Mouse (Mus musculus) MN1 (cell line): ENCODE data around the gene Abcc8.
A peak's percentile ranks its signal among the peaks of the same experiment; 100 is the strongest.

ENCODE experiments used
- DNase-seq: peaks from one replicate; pipeline ENCODE4 v3.0.0-alpha.2; 2016; ENCODE audit warnings: low spot score

Gene Abcc8

DNA sequence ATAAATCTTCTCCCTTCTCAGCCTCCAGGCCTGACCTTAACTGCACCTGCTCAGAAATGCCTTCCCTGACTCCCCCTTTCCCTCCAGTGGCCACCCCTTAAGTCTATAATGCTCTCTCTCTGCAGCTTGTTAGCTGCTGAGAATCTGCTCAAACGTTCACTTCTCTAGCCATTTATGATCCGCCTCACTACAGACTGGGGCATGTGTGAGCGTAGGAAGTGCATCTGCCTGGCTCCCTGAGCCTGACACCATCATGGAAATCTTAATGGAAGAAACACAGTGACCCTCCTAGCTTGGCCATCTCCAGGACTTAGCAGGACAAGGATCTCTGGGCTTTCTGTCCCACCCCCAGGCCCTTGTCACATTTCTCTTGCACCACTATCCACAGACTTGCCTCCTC is 69.8 kb downstream of the Abcc8 start:
- DNase-seq, result no peak

DNA sequence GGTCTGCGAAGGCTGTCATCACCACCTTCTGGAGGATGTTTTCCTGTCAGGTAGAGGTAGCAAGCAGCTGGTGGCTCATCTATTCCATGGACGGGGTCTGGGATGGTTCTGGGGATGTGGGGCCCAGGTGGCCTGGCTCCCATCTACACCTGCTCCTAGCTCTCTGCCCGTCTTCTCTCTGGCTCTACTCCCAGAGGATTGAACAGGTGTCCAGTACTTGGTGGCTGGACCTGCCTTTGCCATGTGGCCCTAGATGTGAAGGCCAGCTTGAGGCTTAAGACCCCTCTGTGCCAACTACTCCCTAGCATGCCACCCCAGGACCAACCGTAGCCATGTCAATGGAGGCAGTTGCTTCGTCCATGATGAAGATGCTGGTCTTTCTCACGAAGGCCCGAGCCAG is 74.3 kb downstream of the Abcc8 start:
- DNase-seq, result no peak

DNA sequence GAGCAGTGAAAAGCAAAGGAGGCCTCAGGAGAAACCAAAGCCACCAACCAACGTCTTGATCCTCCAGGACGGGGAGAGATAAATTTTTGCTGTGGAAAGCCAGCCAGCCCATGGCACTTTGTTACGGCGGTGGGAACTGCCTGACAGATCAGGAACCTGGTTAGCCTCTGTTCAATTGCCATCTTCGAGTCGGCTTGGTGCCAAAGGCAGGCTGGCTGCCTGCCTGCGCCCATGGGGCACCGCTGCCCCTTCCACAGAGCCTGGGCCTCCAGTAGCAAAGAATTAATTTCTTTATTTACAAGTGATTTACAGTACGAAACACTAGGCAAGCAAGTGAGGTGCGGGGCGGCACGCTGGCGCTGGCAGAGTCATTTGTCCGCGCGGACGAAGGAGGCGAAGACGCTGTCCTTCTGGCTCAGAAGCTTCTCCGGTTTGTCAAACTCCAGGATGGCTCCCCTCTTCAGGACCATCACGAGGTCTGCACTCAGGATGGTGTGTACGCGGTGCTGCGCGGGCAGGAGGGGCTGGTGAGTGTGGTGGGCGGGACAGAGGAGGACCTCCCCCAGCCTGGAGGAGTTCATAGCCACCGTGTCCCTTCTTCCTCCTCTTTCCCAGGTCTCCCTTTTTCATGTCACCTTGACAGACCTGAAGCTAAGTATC is 75.4 kb downstream of the Abcc8 start:
- peak; percentile 30 for DNase-seq

DNA sequence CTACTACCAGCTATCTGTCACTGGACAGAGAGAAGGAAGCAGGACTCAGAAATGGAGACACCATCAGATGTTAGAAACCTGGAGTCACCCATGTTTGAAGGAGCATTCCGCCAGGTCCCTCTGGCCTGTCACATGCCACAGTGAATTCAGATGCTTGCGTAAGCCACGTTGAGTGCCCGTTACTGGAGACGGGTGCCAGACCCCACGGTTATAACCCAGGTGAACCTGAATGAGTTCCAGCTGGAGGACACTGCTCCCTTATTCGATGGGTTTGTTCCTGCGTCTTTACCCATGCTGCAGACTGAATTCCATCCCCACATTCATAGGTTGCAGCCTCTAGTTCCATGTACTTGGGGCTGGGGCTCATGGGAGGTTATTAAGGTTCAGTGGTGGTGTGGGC is 76.1 kb downstream of the Abcc8 start:
- no peak for DNase-seq

DNA sequence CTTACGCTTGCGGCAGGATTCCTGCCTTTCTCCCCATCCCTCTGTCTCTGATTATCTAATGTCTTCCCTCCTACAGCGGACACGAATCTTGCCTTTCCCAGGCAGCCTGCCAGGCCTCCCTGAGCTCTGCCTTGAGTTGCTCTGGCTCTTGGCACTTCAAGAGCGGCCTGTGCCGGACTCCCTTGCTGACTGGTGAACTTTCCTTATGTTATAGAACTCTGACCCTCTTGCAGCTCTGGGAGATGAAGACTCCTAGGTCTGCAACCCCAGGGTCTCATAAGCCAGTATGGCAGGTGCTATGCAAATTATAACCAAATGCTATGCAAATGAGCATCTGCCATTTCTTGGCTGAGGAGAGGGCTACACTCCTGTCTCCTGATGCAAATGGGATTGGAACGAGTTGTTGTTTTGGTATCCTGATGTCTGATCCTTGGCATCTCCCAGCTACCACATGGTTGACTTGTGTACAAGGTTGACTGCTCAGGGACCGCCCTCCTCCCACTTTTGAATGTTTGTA is 76.7 kb downstream of the Abcc8 start:
- DNase-seq, result no peak

DNA sequence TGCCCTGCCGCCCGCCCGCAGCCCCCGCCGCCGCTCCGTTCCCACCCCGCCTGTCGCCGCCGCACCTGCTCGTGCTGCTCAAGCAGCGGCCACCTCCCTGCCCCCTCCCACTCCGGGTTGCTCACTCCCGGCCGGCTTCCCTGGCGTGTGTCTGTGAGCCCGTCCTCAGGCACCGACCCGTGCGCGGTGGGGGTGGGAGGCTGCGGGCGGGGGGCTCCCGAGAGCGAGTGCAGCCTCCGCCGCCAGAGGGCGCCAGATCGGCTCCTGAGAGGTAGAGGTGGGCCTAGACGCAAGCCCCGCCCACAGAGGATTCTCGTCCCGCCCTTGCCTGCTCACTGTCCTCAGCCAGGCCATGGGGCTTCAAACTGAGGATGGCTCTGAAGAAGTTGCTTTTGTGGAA is 79.3 kb downstream of the Abcc8 start, which contains the start of gene Kcnj11:
TSS of gene Kcnj11 (minus strand) at position 202 of the 400 bp plus-strand sequence.
- peak; percentile 49 for DNase-seq

DNA sequence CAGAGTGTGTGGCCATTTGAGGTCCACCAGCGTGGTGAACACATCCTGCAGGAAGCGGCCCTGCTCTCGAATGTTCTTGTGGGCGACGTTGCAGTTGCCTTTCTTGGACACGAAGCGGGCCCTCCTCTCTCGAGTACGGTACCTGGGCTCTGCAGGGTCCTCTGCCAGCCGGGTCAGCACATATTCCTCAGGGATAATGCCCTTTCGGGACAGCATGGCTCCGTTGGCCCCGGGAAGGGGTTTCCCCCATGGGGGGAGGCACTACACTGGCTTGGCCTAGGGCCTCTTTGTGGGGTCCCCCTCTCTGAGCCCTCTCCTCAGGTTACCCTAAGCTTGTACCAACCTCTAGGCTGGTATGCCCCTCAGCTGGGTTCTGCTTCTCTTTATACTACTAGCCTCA is 80.2 kb downstream of the Abcc8 start:
- no peak for DNase-seq

DNA sequence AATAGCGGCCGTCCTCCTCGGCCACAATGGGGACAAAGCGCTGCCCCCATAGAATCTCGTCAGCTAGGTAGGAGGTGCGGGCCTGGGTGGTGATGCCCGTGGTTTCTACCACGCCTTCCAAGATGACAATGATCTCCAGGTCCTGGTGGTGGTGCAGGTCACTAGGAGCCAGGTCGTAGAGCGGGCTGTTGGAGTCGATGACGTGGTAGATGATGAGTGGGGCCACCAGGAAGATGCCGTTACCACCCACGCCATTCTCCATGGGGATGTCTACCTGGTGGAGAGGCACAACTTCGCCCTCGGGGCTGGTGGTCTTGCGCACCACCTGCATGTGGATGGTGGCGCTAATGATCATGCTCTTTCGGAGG is 80.9 kb downstream of the Abcc8 start:
- DNase-seq, result no peak

DNA sequence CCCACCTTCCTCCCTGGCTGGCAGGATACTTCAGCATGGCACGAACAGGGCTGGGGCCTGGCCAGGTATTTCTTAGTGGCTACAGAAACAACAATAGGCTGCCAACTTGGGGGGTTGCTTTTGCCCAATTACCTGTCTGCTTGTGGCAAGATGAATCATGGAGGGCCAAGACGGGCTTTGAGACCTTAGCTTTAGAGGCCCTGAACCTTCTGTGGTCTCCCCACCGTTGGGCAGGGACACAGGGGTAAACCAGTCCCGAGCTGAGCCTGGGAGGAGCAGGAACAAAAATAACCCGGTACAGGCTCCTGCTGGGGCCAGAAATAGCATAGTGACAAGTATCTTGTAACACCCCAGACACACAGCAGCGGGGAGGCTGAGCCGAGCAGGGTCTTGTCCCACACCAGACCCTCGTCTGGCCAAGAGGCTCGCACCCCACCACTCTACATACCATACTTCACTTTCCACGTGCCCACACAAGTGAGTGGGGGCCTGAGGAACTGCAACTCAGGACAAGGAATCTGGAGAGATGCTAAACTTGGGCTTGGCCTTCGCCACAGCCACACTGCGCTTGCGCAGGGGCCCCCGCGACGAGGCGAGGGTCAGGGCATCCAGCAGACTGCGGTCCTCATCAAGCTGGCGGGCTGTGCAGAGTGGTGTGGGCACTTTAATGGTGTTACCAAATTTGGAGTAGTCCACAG is 81.5 kb downstream of the Abcc8 start:
- no peak for DNase-seq

DNA sequence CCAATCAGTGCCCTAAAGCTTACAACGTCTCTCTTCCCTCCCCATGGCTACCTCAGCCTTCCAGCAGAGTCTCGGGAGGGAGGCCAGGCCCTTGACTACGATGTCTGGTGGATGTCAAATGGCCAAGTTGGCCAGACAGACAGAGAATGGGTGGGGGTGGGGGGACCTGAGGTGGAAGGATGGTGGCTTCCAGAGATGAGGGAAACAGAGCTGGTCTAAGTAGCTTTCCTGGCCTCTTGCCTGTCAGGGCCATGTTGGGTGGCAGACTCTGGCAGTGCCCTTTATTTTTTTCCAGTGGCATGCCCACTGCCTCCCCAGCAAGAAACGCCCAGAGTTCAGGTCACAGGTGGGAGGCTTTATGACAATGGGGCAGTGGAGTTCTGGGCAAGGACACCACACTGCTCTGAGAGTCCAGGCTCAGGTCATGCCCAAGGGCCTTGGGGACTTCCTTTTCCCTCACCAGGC is 82.5 kb downstream of the Abcc8 start:
- no peak for DNase-seq

DNA sequence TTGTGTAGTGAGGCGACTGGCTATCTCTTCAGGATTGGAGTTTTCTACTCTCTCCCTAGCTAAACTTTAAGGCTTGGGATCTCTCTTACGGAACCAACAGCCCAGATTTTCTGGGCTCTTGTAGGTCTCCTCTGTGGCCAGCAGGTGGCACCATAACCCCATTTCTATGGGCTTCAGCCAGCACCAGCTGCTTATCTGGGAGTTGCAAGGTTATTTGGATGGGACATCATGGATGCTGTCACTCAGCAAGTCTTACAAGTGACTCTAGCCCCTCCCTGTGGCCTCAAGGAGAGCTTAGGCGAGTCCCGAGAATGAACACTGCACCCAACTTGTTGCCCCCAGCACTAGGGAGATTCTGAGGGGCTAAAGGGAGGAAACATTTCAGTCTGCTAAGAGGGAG is 83.7 kb downstream of the Abcc8 start:
- peak; percentile 70 for DNase-seq

DNA sequence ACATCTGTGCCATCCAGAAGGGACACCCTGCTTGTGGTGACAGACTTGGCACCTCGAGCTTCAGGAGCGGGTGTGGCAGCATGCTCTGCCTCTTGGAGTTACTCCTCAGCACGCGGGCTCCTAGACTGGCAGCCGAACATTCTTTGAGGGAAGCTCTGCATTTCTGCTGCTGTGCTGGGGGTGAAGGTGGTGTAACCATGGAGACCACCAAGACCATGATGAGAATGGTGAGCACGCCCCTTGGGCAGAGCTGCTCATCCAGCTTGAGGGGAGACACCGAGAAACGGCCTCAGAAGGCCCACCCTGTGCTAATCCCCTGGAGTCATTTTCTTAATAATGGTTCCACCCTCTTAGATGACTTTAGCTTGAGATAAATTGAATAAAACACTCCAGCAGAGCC is 87.0 kb downstream of the Abcc8 start:
- no peak for DNase-seq

DNA sequence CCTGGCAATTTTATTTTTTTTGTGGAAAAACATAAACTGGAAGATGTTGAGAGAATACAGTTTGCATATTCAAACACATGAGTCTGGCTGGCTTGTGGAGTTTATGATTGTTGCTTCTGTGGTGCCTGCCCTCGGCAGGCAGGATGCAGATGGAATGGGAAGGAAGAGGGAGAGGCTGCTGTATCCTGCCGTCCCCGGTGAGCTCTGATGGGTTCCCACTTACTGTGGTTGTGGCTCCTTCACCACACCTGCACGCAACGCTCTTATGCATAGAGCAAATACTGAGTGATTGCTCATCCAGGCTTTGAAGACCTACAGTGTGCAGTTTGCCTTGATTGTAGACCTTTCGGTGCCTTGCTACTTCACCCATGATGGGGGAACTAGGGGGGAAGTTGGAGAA is 91.6 kb downstream of the Abcc8 start:
- no peak for DNase-seq

DNA sequence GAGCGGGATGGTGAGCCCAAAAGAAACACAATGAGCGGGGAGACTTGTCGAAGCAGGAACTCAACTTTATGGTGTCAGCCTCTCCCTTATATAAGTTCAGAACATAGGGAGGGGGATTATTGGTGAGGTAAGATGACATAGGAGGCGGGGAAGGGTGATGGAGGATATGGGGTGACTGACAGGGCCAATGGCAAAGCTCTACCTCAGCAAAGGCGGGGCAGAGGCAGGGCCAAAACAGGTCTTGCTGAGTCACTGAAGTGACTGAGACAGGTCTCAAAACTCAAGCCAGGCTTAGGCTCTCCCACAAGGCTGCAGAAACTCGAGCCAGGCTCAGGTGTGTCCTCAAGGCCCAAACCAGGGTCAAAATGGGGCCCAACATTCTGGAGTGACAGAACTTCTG is 93.5 kb downstream of the Abcc8 start:
- no peak for DNase-seq

DNA sequence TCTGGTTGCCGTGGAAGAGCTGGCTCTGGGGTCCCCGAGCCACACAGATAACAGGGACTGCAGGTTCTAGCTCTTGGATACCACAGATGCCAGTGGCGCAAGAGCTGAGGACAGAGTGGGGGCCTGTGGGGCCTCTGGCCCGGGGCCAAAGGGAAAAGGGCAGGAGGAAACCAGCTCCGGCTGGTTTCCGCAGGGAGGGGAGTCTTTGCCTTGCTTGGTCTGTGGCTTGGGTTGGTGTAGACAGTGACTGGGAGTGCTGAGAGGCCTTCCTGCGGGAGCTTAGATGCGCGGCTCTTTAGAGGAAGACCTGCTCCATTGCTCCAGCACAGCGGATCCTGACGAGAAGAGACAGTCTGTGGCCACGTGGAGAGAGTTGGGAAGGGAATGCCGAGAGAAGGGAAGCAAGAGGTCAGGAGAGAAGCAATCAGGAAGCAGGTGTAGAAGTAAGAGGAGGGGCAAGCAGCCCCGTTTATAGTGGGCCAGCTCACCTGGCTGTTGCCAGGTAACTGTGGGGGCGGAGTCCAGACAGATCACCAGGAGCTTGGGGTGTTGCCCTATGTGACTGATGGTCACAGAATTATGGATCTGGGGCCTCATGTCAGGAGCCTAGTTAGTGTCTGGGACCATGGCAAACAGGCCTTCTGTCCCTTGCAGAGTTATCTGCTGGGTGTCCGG is 94.9 kb downstream of the Abcc8 start:
- DNase-seq, result no peak

DNA sequence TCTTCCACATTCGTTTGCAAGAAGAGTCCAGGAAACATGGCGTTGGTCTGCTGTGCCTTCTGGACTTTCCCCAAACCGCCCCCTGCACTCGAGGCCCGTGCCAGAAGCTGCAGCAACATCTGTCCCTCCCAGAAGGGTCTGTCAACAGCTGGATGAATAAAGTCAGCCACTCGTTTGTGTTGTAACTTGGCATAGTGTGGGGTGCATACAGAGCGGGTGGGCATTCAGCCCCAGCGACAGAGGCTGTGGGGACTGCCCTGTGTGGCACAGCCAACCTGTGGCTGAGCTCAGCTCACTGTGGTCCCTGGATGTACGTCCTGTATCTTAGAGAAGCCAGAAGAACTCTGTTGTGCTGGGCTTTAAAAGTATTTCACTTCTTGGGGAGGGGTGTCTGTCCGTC is 95.8 kb downstream of the Abcc8 start:
- DNase-seq, result no peak

DNA sequence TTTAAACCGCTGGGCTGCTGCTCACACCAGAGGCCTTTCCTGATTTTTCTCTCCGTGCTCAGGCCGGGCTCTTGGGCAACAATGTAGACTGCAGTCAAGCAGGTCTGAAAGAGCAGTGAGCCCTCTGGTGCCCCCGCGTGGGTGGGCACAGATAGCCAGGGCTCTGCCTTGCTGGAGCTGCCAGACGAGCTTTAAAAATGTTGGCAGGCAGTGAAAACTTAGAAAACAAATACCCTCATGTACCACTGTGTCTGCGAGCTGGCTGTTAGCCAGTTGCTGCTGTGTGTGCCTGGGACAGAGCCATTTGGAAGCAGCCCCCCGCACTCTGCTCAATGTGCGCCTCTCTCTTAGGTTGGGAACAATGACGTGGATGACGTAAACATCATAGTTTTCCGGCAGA is 102.2 kb downstream of the Abcc8 start:
- DNase-seq, result no peak

DNA sequence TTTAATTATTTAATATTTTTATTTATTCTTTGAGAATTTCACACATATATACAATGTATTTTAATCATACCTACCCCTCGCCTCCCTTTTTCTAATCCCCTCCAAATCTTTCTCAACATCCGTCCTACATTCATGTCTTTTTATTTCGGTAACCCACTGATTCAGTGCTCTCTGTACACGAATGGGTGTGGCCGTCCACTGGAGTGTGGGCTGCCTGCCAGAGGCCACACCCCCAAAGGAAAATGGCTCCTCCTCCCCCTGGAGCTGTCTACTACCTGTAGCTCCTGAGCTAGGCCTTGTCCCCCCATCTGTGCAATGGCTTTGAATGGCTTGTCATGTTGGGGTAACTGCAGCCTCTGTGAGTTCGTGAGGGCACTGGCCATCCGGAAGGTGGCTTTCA is 103.0 kb downstream of the Abcc8 start:
- no peak for DNase-seq

DNA sequence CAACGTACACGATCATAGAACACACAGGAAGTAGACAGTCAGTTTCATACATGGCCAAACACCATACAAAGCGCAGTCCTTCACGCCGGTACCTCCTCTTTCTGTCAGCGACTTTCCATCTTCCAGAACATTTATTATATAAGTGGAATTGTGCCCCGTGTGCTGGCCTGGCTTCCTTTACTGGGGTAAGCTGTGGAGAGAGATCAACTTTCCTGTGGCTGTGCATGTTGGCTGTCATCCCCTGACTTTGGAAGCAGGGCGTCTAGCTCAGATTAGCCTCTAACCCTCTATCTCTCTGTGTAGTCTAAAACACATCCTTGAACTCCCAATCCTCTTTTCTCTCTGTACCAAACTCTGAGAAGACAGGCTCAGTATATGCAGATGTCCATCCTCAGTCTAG is 111.0 kb downstream of the Abcc8 start:
- DNase-seq, result no peak

DNA sequence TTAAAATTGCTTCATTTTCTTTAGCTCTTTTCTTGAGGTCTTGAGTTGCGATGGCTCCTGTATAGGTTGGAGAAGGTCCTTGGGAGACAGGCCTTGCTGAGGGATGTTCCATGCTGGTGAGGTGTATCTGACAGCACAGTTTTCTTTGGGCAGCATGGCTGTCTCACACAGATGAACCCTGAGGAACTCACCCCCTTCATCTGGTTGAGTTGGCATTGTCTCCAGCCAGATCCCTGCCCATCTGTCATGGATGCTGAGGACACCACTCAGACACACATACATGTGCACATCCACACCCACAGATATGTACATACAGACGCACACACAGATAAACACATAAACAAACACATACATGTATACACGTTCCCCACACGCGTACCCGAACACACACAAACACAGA is 116.5 kb downstream of the Abcc8 start:
- DNase-seq, result no peak

DNA sequence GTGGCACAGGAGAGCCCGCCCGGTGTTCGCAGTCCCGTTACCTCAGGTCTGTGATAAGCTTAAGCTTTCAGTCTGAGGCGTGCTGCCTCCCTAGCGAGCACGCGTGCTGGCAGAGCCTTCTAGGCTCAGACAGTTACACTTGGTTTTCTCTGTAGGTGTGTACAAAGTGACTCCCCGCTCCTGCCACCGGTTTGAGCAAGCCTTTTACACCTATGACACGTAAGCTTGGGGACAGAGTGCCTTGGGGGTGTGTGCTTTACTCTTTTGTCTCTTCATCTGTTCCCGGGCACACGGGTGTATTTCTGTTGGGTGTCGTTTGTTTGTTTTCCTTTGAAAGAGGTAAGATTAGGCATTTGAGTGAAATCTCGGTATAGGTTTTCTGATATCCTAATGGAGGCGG is 118.2 kb downstream of the Abcc8 start:
- DNase-seq, result no peak

DNA sequence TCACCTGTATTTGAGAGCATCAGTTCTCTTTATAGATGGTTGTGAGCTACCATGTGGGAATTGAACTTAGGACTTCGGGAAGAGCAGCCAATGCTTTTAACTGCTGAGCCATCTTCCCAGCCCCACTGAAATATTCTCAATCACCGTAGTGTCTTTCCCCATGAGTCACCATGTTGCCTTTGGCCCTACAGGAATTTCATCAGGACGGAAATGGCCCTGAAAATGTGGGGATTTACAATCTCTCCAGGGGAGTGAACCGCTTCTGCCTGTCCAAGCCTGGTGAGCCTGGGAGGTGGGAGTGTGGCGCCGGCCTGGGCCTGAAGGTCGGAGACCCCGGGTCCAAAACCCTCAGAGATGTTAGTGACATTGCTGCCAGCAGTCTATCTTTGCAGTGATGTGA is 119.1 kb downstream of the Abcc8 start:
- no peak for DNase-seq

DNA sequence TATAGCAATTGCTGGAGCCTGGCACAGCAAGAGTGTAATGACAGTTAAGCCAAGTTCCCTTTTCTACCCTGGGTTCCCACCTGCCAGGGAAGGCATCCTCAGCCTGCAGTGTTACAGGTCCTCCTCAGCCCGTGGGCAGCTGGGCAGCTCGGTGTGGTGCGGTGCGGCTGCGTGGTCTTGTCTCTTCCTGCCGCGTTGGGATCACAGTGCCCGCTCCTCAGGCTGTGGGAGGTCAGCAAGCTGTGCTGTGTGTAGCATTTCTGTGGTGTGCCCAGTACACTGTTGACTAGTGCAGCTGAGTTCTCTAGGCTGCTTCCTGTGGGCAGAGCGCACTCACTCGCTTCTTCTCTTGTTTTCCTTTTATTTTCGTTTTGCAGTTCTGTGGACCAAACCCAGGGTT is 121.0 kb downstream of the Abcc8 start:
- no peak for DNase-seq
